Mouse (Mus musculus): ENCODE measurements at regions not wholly inside any gene's neighbourhood (a gene's known extent, or its start where the extent isn't known, plus 50 kb on each side); places are given as distances from the start of the nearest gene placed in this dataset.

- no peak for TF ChIP-seq EP300 (IDR thresholded peaks at IDR 0.05; ENCODE audit: insufficient read depth, low read depth, low read length)
- no peak for TF ChIP-seq CTCF (IDR thresholded peaks at IDR 0.05)
Measured at GRCm38 (mm10) chr2:27813370-27813769, 72.9 kb upstream of the Col5a1 start.
